Mouse (Mus musculus): ENCODE results near the gene Aldh1l1.
A peak's percentile ranks its signal among the peaks of the same experiment; 100 is the strongest.

Gene Aldh1l1

GRCm38 (mm10) chr6:90553197-90553596 is 67.0 kb downstream of the Aldh1l1 start:
- no peak for DNase-seq

DNA sequence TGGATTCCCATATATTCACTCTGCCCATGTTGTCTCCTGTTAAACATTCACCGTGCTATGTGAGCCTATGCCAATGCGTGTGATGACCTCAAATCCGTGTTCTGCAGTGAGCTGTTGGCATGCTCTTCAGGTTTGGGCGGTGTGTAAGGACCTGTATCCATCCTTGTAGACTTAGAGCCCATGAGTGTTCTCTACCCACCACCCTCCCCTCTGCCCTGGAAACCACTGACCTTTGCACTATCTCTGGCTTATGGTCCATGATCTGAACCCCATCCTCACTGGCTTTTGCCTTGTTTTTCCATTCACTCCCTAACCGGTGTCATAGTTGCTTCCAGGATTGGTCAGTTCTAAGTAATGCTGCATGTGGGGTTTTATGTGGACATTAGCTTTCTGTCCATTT is 67.5 kb downstream of the Aldh1l1 start:
- DNase-seq, result no peak

DNA sequence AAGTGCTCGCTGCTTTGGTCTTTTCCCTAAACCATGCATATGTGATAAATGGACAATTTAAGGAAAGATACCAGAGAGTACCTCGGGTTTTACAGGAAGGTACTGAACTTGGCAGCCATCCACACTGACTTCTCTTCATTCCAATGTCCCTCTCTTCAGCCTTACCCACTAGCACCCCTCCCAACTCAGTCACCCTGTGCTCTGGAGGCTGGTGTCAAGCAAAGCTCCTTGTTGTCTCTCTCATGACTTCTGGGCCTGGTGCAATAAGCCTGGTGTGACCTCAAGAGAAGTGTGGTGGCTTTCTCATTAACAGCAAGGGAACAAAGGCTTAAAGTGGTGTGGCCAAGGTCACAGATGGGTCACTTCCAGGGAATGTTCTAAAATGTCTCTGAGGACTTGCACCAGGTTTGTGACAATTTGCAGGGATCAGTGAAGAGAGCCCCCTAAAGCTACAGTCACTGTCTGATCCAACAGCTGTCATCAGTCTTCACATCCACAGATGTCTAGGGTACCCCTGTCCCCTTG is 70.4 kb downstream of the Aldh1l1 start:
- no peak for DNase-seq

DNA sequence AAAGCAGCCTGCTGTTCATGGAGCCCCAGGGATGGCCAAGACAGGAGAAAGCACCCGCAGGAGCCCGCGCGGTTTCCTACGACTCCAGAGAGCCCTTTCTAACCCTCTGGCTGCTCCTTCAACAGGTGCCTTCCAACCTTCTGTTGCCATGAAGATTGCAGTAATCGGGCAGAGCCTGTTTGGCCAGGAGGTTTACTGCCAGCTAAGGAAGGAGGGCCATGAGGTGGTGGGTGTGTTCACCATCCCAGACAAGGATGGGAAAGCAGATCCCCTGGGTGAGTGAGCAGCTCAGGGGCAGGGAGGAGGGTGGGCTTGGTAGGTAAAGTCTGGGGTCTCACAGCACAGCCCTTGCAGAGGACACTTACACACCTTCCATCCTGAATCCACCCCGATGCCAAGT is 70.8 kb downstream of the Aldh1l1 start:
- DNase-seq, result no peak

GRCm38 (mm10) chr6:90557829-90558693 is 71.8 kb downstream of the Aldh1l1 start:
- DNase-seq, result no peak

DNA sequence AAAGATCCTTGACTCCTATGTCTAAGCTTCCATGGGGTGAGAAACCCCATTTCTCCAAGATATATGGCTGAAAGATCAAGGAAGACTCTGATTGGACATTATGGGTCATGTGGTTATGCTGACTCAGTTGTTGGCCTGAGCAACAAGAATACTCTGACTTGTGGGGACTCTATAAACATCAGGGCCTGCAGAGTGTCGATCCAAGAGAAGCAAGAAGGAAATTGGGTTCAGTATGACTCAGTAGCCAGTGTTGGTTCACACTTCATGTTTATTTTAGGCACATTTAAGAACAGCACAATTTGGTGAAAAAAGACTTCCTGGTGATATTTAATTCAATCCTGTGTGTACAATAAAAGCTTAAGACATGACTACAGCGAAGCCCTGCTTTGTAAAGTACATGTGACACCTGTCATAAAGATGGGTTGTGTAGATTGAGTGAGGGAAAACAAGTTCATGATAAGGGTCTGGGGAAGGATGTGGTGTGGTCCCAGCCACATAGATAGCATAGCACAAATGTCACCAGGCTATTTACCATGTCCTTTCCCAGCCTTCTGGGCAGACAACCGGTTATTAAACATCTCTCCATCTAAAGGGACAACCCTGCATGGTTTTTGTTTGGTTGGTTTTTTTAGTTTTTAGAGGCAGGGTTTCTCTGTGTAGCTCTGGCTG is 74.3 kb downstream of the Aldh1l1 start:
- DNase-seq, result no peak

GRCm38 (mm10) chr6:90561234-90561781 is 75.1 kb downstream of the Aldh1l1 start:
- DNase-seq, result no peak

DNA sequence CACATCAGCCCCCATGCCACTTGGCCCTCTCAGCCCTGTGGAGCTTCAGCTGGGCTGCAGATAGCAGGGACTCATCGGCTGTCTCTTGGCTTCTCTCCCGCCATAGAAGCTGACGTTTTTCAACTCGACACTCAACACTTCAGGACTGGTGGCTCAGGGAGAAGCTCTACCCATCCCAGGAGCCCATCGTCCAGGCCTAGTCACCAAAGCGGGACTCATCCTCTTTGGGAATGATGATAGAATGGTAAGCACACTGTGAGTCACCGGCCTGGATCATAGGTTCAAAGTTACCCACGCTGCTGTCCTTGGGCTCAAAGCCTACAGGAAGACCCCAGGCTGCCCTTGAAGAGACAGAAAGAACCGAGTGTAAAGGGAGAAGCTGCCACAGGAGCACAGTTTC is 78.0 kb downstream of the Aldh1l1 start:
- DNase-seq, result no peak

DNA sequence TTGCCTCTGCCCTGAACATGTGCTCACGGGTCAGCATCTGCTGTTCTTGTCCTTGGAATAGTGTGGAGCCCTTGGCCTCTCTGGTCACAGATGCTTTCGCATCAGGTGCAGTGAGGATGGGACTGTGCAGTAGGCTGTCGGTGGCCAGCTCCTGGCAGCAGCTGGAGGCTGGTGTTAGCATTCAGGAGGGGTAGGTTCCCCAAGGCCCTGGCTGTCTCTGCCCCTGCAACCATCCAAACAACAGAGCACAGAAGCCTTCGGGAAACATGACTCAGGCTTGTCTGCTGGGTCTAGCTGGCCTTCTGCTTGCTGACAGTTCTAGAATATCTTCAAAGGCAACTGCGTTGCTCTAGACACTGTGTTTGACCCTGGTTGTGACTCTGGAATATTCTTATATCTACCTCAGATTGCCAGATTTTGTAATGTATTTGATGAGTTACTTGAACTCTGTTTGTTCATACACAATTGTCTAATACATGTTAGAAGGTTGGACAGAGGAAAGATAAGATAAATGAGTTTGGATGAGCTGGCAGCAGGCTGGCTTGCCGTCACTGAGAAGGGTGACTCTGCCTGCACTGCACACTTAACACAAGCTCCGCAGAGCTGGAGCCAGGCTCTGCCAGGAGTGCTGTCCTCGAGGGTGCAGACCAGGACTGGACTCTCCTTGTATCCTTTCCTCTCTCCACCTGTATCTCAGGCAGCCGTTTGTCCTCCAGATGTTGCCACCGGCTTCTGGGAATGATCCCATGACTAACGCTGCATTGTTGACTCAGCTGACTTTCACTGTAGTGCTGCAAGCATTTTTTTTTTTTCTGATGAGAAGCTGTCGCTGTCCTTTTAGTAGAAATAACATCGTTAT is 79.4 kb downstream of the Aldh1l1 start:
- no peak for DNase-seq

DNA sequence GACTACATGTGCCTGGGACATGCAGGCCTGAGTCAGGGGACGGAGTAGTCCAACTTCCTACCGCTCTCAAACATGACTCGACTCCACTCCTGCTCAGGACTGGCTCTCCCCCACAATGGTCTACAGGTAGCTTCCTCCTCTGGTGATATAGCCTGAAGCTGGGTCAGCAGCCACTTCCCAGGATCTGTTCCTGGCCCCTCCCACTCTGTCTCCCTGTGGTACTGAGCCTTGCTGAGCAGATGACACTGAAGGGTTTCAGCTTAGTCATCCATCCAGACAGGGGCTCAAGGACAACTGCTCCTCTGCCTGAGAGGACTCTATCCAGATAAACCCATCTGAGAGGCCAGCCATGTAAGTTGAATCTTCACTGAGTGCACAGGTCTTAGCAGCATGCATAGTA is 81.3 kb downstream of the Aldh1l1 start:
- DNase-seq, result no peak

DNA sequence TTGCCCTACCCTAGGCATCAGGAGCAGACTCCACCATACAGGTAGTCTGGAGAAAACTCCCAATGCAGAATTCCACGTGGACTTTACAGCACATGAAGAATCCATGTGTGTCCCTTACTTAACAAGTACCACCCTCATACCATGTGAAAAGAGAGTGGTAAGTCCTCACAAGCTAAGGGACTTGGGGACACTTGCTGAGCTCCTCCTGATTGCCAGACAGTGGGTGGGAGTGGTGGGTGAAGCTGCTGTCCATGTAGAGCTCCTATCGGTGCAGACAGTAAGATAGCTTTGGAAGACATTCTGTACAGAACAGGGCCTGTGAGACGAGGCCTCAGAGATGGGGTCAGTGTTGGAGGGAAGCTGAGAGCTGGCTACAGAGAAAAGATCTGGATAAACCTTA is 81.7 kb downstream of the Aldh1l1 start:
- no peak for DNase-seq

GRCm38 (mm10) chr6:90568721-90569120 is 82.5 kb downstream of the Aldh1l1 start:
- DNase-seq, result no peak

- DNase-seq, result no peak
Measured at GRCm38 (mm10) chr6:90569736-90570383, 83.6 kb downstream of the Aldh1l1 start.

- no peak for DNase-seq
Measured at GRCm38 (mm10) chr6:90570392-90570791, 84.2 kb downstream of the Aldh1l1 start.

DNA sequence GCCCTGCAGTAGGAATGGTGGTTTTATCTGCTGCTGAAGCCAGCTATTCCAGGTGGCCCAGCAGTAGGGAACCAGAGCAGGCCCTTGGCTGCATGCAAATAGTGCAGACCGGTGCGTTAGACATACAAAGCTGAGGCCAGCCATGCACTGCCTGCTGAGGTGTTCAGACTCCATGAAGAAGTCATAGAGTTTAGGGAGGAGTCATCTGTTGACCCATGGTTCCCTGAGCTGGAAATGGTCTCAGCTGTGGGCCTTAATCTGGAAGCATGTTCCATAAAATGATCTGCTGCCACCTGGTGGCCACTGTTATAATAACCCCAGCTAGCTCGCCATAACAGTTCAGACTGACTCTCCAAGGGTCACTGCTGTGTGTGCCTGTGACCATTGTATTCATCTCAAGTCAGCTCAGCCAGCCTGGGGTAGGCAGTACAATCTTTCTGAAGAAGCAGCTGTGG is 89.1 kb downstream of the Aldh1l1 start:
- DNase-seq, result peak; percentile 90 to 94

GRCm38 (mm10) chr6:90578174-90578573 is 91.9 kb downstream of the Aldh1l1 start:
- no peak for DNase-seq

DNA sequence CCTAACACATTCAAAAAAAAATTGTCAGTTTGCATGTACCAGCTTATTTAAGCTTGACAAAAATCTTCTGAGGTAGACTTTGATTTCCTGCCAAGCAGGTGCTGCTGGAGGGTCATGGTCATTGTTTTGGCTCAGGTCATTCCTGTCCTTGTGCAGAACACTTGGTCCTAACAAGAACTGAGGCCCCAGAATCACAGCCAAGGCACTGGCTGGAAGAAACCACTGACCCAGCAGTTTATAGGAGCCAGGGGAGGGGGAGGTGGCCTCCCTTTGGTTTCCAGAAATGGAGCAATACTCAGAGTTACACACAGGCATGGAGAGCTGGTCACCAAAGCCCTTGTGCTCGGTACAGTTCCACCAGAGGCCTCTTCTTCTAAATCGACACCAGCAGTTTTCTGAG is 96.1 kb downstream of the Aldh1l1 start:
- DNase-seq, result no peak

DNA sequence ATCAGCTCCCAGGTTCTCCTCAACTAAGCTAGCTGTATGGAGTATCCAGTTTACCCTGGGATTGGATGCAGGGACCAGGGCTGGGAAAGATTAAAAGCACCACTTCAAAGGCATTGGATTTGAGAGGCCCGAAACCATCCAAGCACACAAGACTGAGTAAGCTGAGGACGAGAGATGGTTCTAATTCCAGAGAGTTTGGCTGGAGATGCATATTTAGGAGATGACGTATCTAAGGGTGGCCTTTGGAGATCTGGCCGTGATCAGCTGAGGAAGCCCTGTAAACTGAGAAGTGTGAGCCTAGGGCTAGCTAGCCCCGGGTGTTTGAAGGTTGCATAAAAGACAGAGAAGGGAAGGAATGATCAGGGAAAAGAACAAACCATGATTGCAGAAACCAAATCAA is 101.9 kb downstream of the Aldh1l1 start:
- no peak for DNase-seq

DNA sequence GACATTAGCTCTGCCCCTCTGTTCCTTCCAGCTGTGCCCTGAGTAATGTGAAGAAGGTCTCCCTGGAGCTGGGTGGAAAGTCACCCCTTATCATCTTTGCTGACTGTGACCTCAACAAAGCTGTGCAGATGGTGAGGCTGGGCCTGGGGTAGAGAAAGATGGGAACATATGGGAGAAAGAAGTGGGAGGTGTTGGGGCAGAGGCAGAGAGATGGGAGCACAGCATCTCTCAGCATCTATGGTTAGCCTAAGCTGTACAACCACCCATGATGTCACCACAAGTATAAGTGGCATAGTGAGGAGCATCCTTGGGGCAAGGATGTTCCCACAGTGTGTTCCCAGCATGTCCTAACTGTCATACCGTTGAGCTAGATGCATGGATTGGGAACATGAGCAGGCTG is 104.5 kb downstream of the Aldh1l1 start:
- no peak for DNase-seq

GRCm38 (mm10) chr6:90594972-90595371 is 108.7 kb downstream of the Aldh1l1 start:
- DNase-seq, result no peak

DNA sequence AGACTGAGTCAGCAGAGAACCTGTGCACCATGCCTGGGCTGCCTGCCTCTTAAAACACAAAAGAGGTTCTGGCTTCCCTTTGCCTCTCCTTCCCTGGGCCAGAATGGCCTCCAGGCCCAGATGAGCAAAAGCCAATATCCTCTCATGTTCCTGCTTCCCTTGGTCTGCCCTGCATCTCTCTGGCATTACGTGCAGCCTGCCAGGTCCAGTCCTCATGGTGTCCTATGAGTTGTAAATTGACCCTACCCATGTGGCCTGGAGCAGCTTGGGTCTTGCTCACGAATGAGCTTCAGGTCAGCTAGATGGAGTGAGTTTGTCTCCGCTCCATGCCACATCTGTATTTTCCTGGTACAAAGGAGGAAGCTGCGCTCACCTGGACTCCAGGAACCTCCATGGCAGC is 110.8 kb downstream of the Aldh1l1 start:
- no peak for DNase-seq

DNA sequence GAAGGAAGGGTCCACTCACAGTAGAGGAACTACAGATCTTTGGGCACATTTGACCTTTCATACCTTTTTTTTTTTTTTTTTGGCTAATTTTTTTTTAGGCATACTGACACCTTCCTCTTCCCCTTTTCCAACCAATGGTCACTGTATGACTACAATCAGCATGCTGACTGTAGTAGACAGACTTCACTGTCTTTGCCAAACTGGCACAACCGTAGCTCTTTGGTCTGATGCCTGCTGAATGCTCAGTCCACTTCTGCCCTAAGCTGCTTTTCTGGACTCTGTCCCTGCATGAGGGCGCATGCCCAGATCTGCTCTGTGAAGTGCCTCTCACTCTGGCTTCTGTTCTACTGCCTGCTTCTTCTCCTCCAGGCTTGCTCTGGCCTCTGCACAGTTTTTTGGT is 111.4 kb downstream of the Aldh1l1 start:
- peak; percentile 91 for DNase-seq
